Mouse (Mus musculus) gastrocnemius, adult 8-10 months (tissue): ENCODE measurements around the gene Gm10471. TPM values are rescaled to one million over a fixed set of nuclear protein-coding genes. Genes with fewer than 3 reads are reported as not detected.
"Not testable (repeated sequence)": the region's sequence is repeated elsewhere in the genome, so short reads cannot be mapped to it uniquely, and the experiment has no call there.

Source experiments
- DNase-seq, 2 experiments: peaks; one replicate each; pipeline ENCODE4 v3.0.0; 2022; ENCODE audit warnings: low spot score in 2 of 2
- total RNA-seq, 4 experiments: library from RNA; stranded (reverse); gene quantifications; 2 replicates each; pipeline ENCODE4 v1.2.4; 2022

Gm10471 gene
- total RNA-seq: not detected

- DNase-seq: not testable (repeated sequence)
These were observed at the start of gene Gm10471 for GRCm38 (mm10) chr5:26089191-26089590. TSS of gene Gm10471 (minus strand) at chr5:26089291.

GRCm38 (mm10) chr5:26121321-26121720, 32.2 kb upstream of the Gm10471 start, which contains the start of gene Gm10220:
TSS of gene Gm10220 (minus strand) at chr5:26121421.
- not testable (repeated sequence) for DNase-seq

- DNase-seq: not testable (repeated sequence)
These were observed 16.2 kb upstream of the Gm10471 start, which contains the start of gene 5031410I06Rik for GRCm38 (mm10) chr5:26105262-26105661. TSS of gene 5031410I06Rik (minus strand) at chr5:26105362.

GRCm38 (mm10) chr5:26079023-26079422, 10.1 kb downstream of the Gm10471 start:
- DNase-seq: not testable (repeated sequence)

GRCm38 (mm10) chr5:26070716-26071115, 18.4 kb downstream of the Gm10471 start:
- DNase-seq: no peak

GRCm38 (mm10) chr5:26058481-26058880, 30.6 kb downstream of the Gm10471 start, which contains the start of gene Gm7347:
TSS of gene Gm7347 (minus strand) at chr5:26058581.
- not testable (repeated sequence) for DNase-seq

GRCm38 (mm10) chr5:26039458-26039857, 49.6 kb downstream of the Gm10471 start, which contains the start of gene Speer4a:
TSS of gene Speer4a (minus strand) at chr5:26039558.
- not testable (repeated sequence) for DNase-seq

Other genes starting within 250 kb of the Gm10471 start
- not detected for gene Gm21663, start 146.9 kb downstream of the Gm10471 start, total RNA-seq
- gene Gm21671, start 134.9 kb downstream of the Gm10471 start, total RNA-seq: not detected
- not detected for gene Gm21680, start 116.6 kb downstream of the Gm10471 start, total RNA-seq
- gene Gm21698, start 100.6 kb downstream of the Gm10471 start, total RNA-seq: not detected
- not detected for gene Gm1979, start 84.5 kb downstream of the Gm10471 start, total RNA-seq
- gene Gm5862, start 66.4 kb downstream of the Gm10471 start, total RNA-seq: not detected
- not detected for gene Speer4a, start 49.7 kb downstream of the Gm10471 start, total RNA-seq
- not detected for gene Gm7347, start 30.7 kb downstream of the Gm10471 start, total RNA-seq
- gene 5031410I06Rik, start 16.1 kb upstream of the Gm10471 start, total RNA-seq: not detected
- not detected for gene Gm10220, start 32.1 kb upstream of the Gm10471 start, total RNA-seq
- not detected for gene Gm7361, start 168.4 kb upstream of the Gm10471 start, total RNA-seq